Mouse (Mus musculus) B cell, adult 2 months (primary cell): Measurements from ENCODE around the gene Supt3.

Source experiments
- DNase-seq, 2 experiments: peaks; one replicate each; pipeline ENCODE4 v3.0.0; 2022

Gene Supt3

GRCm38 (mm10) chr17:45063776-45064175 is 286.8 kb downstream of the Supt3 start:
- no peak for DNase-seq

- no peak for DNase-seq
These were observed 288.5 kb downstream of the Supt3 start for GRCm38 (mm10) chr17:45065465-45065864.

GRCm38 (mm10) chr17:45067441-45067840 is 290.5 kb downstream of the Supt3 start:
- DNase-seq, result no peak

- no peak for DNase-seq
These were observed 291.4 kb downstream of the Supt3 start for GRCm38 (mm10) chr17:45068321-45068720.

GRCm38 (mm10) chr17:45072495-45073347 is 295.8 kb downstream of the Supt3 start:
- no peak for DNase-seq

- no peak for DNase-seq
These were observed 296.3 kb downstream of the Supt3 start for GRCm38 (mm10) chr17:45073348-45073634.

- DNase-seq, result peak in 1 of 2 experiments; percentile 2
These were observed 296.8 kb downstream of the Supt3 start for GRCm38 (mm10) chr17:45073779-45074178.

- no peak for DNase-seq
These were observed 300.0 kb downstream of the Supt3 start for GRCm38 (mm10) chr17:45076951-45077350.

- DNase-seq, result no peak
These were observed 301.1 kb downstream of the Supt3 start for GRCm38 (mm10) chr17:45077921-45078640.

- DNase-seq, result no peak
These were observed 304.6 kb downstream of the Supt3 start for GRCm38 (mm10) chr17:45081521-45081920.

- no peak for DNase-seq
These were observed 305.1 kb downstream of the Supt3 start for GRCm38 (mm10) chr17:45081955-45082475.

GRCm38 (mm10) chr17:45086361-45086760 is 309.4 kb downstream of the Supt3 start:
- no peak for DNase-seq

GRCm38 (mm10) chr17:45087022-45087421 is 310.1 kb downstream of the Supt3 start:
- no peak for DNase-seq

GRCm38 (mm10) chr17:45101064-45101463 is 324.1 kb downstream of the Supt3 start:
- no peak for DNase-seq

GRCm38 (mm10) chr17:45115386-45115785 is 338.4 kb downstream of the Supt3 start:
- DNase-seq, result no peak

- no peak for DNase-seq
These were observed 341.9 kb downstream of the Supt3 start for GRCm38 (mm10) chr17:45118565-45119471.

- peak; percentile 6 to 28 for DNase-seq
These were observed 342.8 kb downstream of the Supt3 start for GRCm38 (mm10) chr17:45119609-45120201.

GRCm38 (mm10) chr17:45123856-45124255 is 346.9 kb downstream of the Supt3 start:
- DNase-seq, result no peak

GRCm38 (mm10) chr17:45128611-45129010 is 351.7 kb downstream of the Supt3 start:
- DNase-seq, result no peak

- DNase-seq, result no peak
These were observed 356.8 kb downstream of the Supt3 start for GRCm38 (mm10) chr17:45133501-45134400.

- no peak for DNase-seq
These were observed 359.5 kb downstream of the Supt3 start for GRCm38 (mm10) chr17:45136491-45136890.
